Mouse (Mus musculus): ENCODE data around the gene Gm16223. TPM values are rescaled to one million over a fixed set of nuclear protein-coding genes. Genes with fewer than 3 reads are reported as not detected.

The Gm16223 gene
- polyA plus RNA-seq, 1 experiment from 2014 or later = not detected

DNA sequence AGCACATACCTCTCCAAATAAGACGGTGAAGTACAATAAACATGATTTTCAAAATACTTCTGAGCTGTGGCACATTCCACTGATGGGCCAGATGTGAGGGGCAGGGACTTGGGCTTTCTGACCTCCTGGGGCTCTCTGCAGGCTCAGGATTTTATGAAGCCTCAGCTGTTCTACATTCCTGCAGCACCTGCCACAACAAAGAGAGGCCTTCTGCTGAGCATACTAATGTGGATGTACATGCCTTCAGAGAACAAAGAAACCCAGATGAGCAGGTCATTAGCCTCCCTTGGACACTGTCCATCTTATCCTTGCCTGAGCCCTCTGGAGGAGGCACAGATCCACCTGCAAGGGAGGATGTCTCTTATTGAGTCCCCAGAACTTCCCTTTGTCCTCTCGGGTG, 97.0 kb downstream of the Gm16223 start:
- 76% methylated on average over 2 of the region's 2 CpGs for WGBS
- Histone ChIP-seq H3K36me3 (no peaks in the 10 kb centered on the region), H3K27me3 (no peaks in the 10 kb centered on the region), H3K4me3 (no peak overlapping the region), H3K9me3 (no peaks in the 10 kb centered on the region), H3K4me1 (no peaks in the 10 kb centered on the region), H3K9ac (no peak overlapping the region), H3K27ac (no peak overlapping the region), H3K4me2 (no peak overlapping the region)
- ATAC-seq (ENCODE audit: borderline replicate concordance, extremely low read depth, low FRiP score, low TSS enrichment) = no peak

DNA sequence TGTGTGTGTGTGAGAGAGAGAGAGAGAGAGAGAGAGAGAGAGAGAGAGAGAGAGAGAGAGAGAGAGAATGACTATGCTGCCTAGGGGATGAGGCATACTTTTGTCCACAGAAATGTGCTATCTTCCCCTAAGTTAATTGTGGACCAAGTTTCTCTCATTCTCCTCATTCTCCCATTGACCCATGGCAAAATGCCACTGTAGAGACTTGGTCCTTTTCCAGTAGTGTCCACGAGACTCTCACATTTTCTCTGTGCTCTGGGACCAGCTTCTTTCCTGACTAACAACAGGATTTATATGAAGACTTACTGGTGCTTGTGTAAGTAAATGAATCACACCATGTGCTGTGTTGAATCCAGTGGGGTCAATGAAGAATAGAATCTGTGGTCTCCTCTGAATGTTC, 98.6 kb downstream of the Gm16223 start:
- Histone ChIP-seq H3K36me3 (no peaks in the 10 kb centered on the region), H3K9ac (no peak overlapping the region), H3K4me1 (no peaks in the 10 kb centered on the region), H3K27me3 (no peaks in the 10 kb centered on the region), H3K9me3 (no peaks in the 10 kb centered on the region), H3K27ac (no peak overlapping the region), H3K4me2 (no peak overlapping the region), H3K4me3 (no peak overlapping the region)
- no peak for ATAC-seq (ENCODE audit: borderline replicate concordance, extremely low read depth, low FRiP score, low TSS enrichment)
- 52% methylated on average over 1 of the region's 1 CpGs for WGBS

DNA sequence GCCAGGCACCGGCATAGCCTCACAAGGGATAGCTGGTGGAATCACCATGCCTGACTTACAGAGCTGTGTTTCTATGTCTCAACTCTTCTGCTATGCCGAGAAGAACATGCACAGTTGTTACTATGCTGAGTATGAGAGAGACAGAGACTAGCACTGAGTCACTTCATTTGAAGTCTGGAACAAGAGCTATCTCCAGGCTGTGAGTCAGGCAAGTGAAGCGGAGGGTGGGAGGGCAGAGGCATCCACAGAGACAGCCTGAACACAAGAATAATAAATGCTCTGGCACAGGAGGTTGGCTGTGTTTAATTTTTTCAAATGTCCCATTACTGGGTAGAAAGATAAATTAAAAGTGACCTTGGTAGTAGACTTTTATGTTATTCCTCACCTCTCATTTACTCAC, 100.3 kb downstream of the Gm16223 start:
- no peak overlapping the region for H3K4me3 ChIP-seq
- H3K27ac ChIP-seq = no peak overlapping the region
- H3K4me1 ChIP-seq = no peaks in the 10 kb centered on the region
- H3K27me3 ChIP-seq = no peaks in the 10 kb centered on the region
- ATAC-seq (ENCODE audit: borderline replicate concordance, extremely low read depth, low FRiP score, low TSS enrichment) = no peak
- no peak overlapping the region for H3K4me2 ChIP-seq
- no peaks in the 10 kb centered on the region for H3K36me3 ChIP-seq
- 86% methylated on average over 3 of the region's 3 CpGs for WGBS
- no peaks in the 10 kb centered on the region for H3K9me3 ChIP-seq
- no peak overlapping the region for H3K9ac ChIP-seq

DNA sequence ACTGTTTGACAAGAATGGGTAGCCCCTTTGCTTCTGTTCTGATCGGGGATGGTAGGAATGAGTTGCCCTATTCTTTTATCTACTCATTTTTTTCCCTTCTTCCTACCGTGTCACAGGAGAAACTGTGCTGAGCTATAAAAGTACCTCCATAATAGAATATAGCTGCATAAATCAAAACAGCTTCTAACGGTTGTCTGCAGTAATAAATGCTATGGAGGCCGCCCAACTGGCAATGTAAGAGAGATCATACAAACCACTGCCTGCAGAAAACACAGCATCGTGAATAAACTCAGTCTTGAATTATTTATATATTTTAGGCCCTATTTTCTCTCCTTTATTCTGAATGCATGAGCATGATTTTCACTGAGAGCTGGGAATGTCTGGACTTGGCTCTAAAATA, 101.0 kb downstream of the Gm16223 start:
- H3K9ac ChIP-seq = no peak overlapping the region
- ATAC-seq (ENCODE audit: borderline replicate concordance, extremely low read depth, low FRiP score, low TSS enrichment) = no peak
- H3K4me3 ChIP-seq = no peak overlapping the region
- 76% methylated on average over 5 of the region's 5 CpGs for WGBS
- H3K9me3 ChIP-seq = no peaks in the 10 kb centered on the region
- H3K4me1 ChIP-seq = no peaks in the 10 kb centered on the region
- no peaks in the 10 kb centered on the region for H3K27me3 ChIP-seq
- H3K36me3 ChIP-seq = no peaks in the 10 kb centered on the region
- H3K27ac ChIP-seq = no peak overlapping the region
- H3K4me2 ChIP-seq = no peak overlapping the region

DNA sequence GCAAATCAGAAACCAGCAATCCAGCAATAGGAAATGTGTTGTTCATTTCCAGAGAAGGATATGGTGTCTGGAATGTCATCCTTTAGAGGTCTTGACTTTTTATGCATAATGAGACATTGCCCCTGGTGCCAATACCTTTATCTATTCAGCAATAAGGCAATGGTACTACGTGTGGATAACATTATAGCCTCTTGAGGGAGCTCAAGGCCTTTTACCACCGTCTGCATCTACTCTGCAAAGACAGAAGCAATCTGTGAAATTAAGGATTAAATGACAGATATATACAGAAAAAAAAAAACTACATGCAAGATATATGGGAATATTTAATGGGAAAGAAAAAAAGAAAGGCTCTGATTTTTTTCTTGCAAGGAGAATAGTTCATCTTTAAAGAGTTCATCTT, 106.3 kb downstream of the Gm16223 start:
- no peaks in the 10 kb centered on the region for H3K36me3 ChIP-seq
- no peaks in the 10 kb centered on the region for H3K27me3 ChIP-seq
- no peak overlapping the region for H3K27ac ChIP-seq
- H3K9ac ChIP-seq = no peak overlapping the region
- H3K4me2 ChIP-seq = no peak overlapping the region
- no peaks in the 10 kb centered on the region for H3K9me3 ChIP-seq
- H3K4me1 ChIP-seq = no peaks in the 10 kb centered on the region
- ATAC-seq (ENCODE audit: borderline replicate concordance, extremely low read depth, low FRiP score, low TSS enrichment) = no peak
- H3K4me3 ChIP-seq = no peak overlapping the region
- WGBS = 49% methylated on average over 2 of the region's 2 CpGs

DNA sequence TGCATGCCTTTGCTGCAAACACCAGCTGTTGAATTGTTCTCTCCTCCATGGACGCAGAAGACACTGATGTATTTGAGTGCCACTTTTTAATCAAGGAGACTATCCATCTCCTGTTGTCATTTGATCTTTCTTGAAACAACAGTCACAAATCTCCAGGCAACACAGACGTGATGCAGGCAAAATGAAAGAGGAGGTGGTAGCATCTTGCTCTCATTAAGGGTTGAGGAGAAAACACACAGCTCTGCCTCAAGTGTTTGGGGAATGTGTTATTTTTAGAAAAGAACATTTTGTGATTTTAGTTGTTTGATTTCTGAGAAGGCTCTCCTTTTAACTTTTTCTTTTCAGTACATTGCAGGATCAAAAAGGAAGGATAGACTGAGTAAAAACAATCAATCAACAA, 107.7 kb downstream of the Gm16223 start:
- no peak for ATAC-seq (ENCODE audit: borderline replicate concordance, extremely low read depth, low FRiP score, low TSS enrichment)
- WGBS = 47% methylated on average over 2 of the region's 2 CpGs

DNA sequence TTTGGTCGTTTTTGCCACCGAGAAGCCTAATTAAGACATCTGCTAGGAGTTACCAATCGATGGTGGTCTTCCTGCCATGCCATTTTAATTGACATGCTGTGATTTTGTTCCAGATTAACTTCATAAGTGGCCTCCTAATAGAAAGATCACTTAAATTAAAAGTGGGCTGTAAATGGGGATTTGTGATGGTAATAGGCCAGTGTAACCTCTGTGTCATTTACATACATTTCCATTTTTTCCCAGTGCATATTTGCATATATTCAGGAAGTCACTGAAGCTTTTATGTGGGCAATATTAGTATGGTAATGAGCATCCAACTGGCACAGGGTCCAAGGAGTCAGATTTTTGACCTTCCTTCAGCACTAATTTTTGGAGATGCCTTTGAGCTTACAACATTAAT, 130.7 kb downstream of the Gm16223 start:
- H3K9me3 ChIP-seq = no peaks in the 10 kb centered on the region
- H3K9ac ChIP-seq = no peak overlapping the region
- H3K27me3 ChIP-seq = no peaks in the 10 kb centered on the region
- H3K4me2 ChIP-seq = no peak overlapping the region
- 60% methylated on average over 3 of the region's 3 CpGs for WGBS
- no peak overlapping the region for H3K27ac ChIP-seq
- no peaks in the 10 kb centered on the region for H3K4me1 ChIP-seq
- H3K4me3 ChIP-seq = no peak overlapping the region
- no peaks in the 10 kb centered on the region for H3K36me3 ChIP-seq
- no peak for ATAC-seq (ENCODE audit: borderline replicate concordance, extremely low read depth, low FRiP score, low TSS enrichment)

More for the DNA sequence above, 107.7 kb downstream of the Gm16223 start:
- H3K9me3 ChIP-seq = no peaks in the 10 kb centered on the region
- no peaks in the 10 kb centered on the region for H3K4me1 ChIP-seq
- H3K27me3 ChIP-seq = no peaks in the 10 kb centered on the region
- H3K9ac ChIP-seq = no peak overlapping the region
- H3K4me3 ChIP-seq = no peak overlapping the region
- no peaks in the 10 kb centered on the region for H3K36me3 ChIP-seq
- no peak overlapping the region for H3K27ac ChIP-seq
- H3K4me2 ChIP-seq = no peak overlapping the region

DNA sequence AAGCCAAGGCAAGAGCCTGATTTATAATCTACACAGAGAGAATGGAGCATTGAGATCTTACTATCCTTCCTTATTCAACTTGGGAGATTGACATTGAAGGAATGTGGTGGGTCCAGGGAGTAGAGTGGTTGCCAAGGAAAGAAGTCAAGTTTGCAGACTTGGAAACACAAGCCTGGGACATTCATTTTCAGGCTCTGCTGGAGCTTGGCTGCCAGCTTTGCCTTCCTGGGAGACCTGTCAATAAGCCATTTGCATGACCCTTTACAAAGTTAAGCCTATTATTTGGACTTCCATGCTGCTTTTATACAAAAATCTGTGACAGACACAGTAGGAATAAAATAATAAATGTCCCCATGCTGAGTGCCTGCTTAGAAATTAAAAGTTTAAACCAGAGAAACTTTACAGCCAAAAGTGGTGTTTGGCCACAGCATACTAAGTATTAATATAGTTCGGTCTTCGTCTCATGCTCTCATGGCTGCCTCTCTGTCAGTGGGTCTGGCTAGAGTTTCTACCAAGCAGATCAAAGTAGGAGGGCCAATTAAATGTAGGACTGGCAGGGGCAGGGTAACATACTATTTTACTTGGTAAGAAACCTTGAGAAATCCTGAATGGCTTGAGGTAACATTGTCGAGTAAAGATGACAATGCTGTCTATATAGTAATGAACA, 139.8 kb downstream of the Gm16223 start:
- H3K9ac ChIP-seq = no peak overlapping the region
- no peaks in the 10 kb centered on the region for H3K9me3 ChIP-seq
- no peak for ATAC-seq (ENCODE audit: borderline replicate concordance, extremely low read depth, low FRiP score, low TSS enrichment)
- no peaks in the 10 kb centered on the region for H3K36me3 ChIP-seq
- WGBS = 88% methylated on average over 3 of the region's 3 CpGs
- no peaks in the 10 kb centered on the region for H3K4me1 ChIP-seq
- H3K27me3 ChIP-seq = no peaks in the 10 kb centered on the region
- H3K27ac ChIP-seq = no peak overlapping the region
- no peak overlapping the region for H3K4me2 ChIP-seq
- H3K4me3 ChIP-seq = no peak overlapping the region

DNA sequence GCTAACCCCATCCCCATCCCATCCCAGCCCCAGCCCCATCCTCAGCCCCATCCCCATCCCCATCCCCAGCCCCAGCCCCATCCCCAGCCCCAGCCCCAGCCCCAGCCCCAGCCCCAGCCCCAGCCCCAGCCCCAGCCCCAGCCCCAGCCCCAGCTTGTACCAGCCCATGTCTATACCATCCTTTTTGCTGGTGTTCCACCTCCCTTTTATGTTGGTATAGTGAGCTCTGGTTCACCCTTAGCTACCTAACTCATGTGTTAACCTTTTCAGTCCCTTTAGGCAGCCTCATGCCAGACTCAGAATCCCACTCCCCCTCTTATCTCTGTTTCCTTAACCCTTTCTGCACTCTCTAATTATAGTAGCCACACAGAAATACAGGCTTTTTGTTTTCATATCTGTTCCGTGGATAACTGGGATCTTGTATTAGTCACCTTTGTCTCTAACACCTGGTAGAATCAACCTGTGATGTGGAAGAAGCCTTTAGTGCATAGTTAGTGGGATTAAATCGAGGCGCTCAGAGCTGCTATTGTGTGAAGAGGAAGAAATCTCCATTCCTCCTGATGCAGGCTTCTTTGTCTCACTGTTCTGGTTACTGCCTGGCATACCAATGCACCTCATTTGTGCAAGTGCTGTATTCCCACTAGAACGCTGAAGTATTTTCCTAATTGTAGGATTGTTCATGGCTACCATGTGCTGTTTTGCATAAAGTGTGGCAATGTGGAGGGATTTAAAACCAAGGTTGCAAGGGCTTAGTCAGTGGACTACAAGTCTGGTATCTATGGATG, 144.0 kb downstream of the Gm16223 start:
- ATAC-seq (ENCODE audit: borderline replicate concordance, extremely low read depth, low FRiP score, low TSS enrichment) = no peak
- H3K27ac ChIP-seq = no peak overlapping the region

DNA sequence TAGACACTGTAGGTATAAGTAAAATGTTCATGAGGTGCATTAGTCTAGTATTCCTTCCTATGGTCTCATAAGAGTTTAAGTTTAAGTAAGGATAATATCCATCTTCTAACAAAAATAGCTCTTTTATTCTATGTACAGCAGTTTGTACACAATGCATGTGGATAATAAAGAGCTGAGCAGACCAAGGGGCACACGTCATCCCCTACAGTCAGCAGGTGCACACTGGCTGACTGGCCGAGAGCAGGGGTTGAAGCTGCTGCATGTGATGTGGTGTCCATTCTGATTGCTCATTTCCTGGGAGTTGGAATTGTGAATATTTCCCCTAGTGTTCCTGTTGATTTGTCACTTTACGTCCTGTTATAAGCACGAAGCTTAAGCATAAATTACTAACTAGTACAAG, 144.6 kb downstream of the Gm16223 start:
- no peak overlapping the region for H3K4me2 ChIP-seq
- WGBS = 79% methylated on average over 4 of the region's 4 CpGs
- no peaks in the 10 kb centered on the region for H3K9me3 ChIP-seq
- no peak overlapping the region for H3K9ac ChIP-seq
- H3K4me1 ChIP-seq = no peaks in the 10 kb centered on the region
- no peak overlapping the region for H3K4me3 ChIP-seq
- no peaks in the 10 kb centered on the region for H3K27me3 ChIP-seq
- H3K27ac ChIP-seq = no peak overlapping the region
- no peak for ATAC-seq (ENCODE audit: borderline replicate concordance, extremely low read depth, low FRiP score, low TSS enrichment)
- H3K36me3 ChIP-seq = no peaks in the 10 kb centered on the region

More for the DNA sequence above, 144.0 kb downstream of the Gm16223 start:
- H3K4me1 ChIP-seq = no peaks in the 10 kb centered on the region
- H3K4me2 ChIP-seq = no peak overlapping the region
- no peak overlapping the region for H3K9ac ChIP-seq
- H3K4me3 ChIP-seq = no peak overlapping the region
- H3K36me3 ChIP-seq = no peaks in the 10 kb centered on the region
- no peaks in the 10 kb centered on the region for H3K27me3 ChIP-seq
- no peaks in the 10 kb centered on the region for H3K9me3 ChIP-seq
- WGBS = 62% methylated on average over 4 of the region's 4 CpGs

DNA sequence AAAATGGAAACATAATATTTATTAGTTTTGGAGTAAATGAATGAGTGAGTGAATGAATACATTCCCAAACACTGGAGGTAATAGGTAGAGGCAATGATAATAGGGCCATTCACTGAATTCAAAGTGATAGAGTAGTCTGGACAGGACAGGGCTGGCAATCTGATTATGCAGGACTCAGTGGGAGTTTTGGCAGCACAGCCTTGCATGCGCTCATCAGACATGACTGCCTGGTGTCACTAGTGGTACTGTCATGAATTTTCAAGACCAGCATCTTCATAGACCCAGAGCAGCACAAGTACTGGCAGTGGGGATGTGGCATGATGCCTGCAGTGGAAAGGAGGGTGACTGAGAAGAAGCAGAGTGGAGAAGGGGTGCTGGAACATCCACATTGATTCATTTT, 157.1 kb downstream of the Gm16223 start:
- H3K36me3 ChIP-seq = no peaks in the 10 kb centered on the region
- no peak overlapping the region for H3K9ac ChIP-seq
- no peak overlapping the region for H3K4me3 ChIP-seq
- no peak for ATAC-seq (ENCODE audit: borderline replicate concordance, extremely low read depth, low FRiP score, low TSS enrichment)
- H3K27me3 ChIP-seq = no peaks in the 10 kb centered on the region
- no peaks in the 10 kb centered on the region for H3K4me1 ChIP-seq
- H3K4me2 ChIP-seq = no peak overlapping the region
- 79% methylated on average over 1 of the region's 1 CpGs for WGBS
- no peak overlapping the region for H3K27ac ChIP-seq
- H3K9me3 ChIP-seq = no peaks in the 10 kb centered on the region

DNA sequence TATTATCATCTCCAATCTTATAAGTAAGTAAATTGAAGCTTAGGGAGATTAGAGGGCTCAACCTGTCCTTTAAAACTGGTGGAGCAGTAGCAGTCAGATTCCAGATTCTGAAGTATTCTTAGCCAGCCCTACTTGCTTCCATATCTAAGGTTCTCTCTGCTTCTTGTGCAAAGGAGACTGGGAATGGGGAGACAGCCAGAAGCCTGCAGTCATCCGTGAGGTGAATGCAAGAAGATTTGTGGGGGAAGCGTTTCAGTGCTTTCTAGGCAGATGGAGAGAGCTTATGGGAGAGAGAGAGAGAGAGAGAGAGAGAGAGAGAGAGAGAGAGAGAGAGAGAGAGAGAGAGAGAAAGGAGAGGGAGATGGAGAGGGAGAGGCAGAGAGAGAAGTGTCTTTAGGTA, 160.9 kb downstream of the Gm16223 start:
- 56% methylated on average over 2 of the region's 2 CpGs for WGBS
- ATAC-seq (ENCODE audit: borderline replicate concordance, extremely low read depth, low FRiP score, low TSS enrichment) = no peak
- Histone ChIP-seq H3K4me1 (no peaks in the 10 kb centered on the region), H3K9me3 (no peaks in the 10 kb centered on the region), H3K4me2 (no peak overlapping the region), H3K27me3 (no peaks in the 10 kb centered on the region), H3K36me3 (no peaks in the 10 kb centered on the region), H3K4me3 (no peak overlapping the region), H3K27ac (no peak overlapping the region), H3K9ac (no peak overlapping the region)

Measured in lung, embryonic 15.5 days (tissue).